Mouse (Mus musculus) hindbrain, embryonic 11.5 days (tissue): ENCODE data around the gene Sytl4. TPM values are rescaled to one million over a fixed set of nuclear protein-coding genes. Genes with fewer than 3 reads are reported as not detected.
A peak's percentile ranks its signal among the peaks of the same experiment; 100 is the strongest.

Experiments
- ATAC-seq: fragments of 200-750 bp; cut with Nextera tagmentation; 2 replicates; pipeline ENCODE4 v1.8.0; 2017; ENCODE audit warnings: mild to moderate bottlenecking, moderate TSS enrichment, moderate library complexity; ENCODE audit not compliant: low FRiP score
- DNase-seq: peaks from one replicate; pipeline ENCODE4 v3.0.0-alpha.2; 2015; ENCODE audit warnings: low spot score
- H3K27ac ChIP-seq: fragments of 300-500 bp; sonication (generic); 2 replicates; pipeline ENCODE4 v1.5.1; 2014; ENCODE audit warnings: mild to moderate bottlenecking, low read depth, low read length
- H3K27me3 ChIP-seq: fragments of 300-500 bp; sonication (generic); 2 replicates; pipeline ENCODE4 v1.6.1; 2014; ENCODE audit warnings: mild to moderate bottlenecking, low read length, moderate library complexity, mixed read lengths; ENCODE audit not compliant: control insufficient read depth, insufficient read depth
- H3K36me3 ChIP-seq: fragments of 300-500 bp; sonication (generic); 2 replicates; pipeline ENCODE4 v1.6.1; 2014; ENCODE audit warnings: mild to moderate bottlenecking, low read length, moderate library complexity, mixed read lengths; ENCODE audit not compliant: control insufficient read depth, insufficient read depth
- H3K4me1 ChIP-seq: fragments of 300-500 bp; sonication (generic); replicated peaks from 2 replicates; pipeline ENCODE4 v1.6.1; 2014; ENCODE audit warnings: low read length, mixed read lengths; ENCODE audit not compliant: control insufficient read depth, insufficient read depth
- H3K4me2 ChIP-seq: fragments of 300-500 bp; sonication (generic); replicated peaks from 2 replicates; pipeline ENCODE4 v1.6.1; 2014; ENCODE audit warnings: mild to moderate bottlenecking, low read depth, low read length
- H3K4me3 ChIP-seq: fragments of 300-500 bp; sonication (generic); 2 replicates; pipeline ENCODE4 v1.5.1; 2014; ENCODE audit warnings: low read depth, low read length
- H3K9ac ChIP-seq: fragments of 300-500 bp; sonication (generic); 2 replicates; pipeline ENCODE4 v1.6.1; 2014; ENCODE audit warnings: low read depth, low read length
- H3K9me3 ChIP-seq: fragments of 300-500 bp; sonication (generic); 2 replicates; pipeline ENCODE4 v1.6.1; 2016; ENCODE audit warnings: low read length; ENCODE audit not compliant: control insufficient read depth
- WGBS: fragments of 180-500 bp; shearing (Covaris S2); extraction: QIAGEN DNeasy Blood & Tissue Kit; methylation state at CpG from one replicate; pipeline ENCODE4 v1.1.7; 2014; 5-methylcytosine and 5-hydroxymethylcytosine counted together
- polyA plus RNA-seq: library from polyadenylated mRNA; unstranded; fragments of >200 nt; fragmentation: Nextera tagmentation; extraction: Ambion mirVana; gene quantifications from 2 replicates; pipeline ENCODE4 v1.2.1, GENCODE M21; 2014

Gene Sytl4
- polyA plus RNA-seq, 1 experiment from 2014 or later = 1.8 TPM

DNA sequence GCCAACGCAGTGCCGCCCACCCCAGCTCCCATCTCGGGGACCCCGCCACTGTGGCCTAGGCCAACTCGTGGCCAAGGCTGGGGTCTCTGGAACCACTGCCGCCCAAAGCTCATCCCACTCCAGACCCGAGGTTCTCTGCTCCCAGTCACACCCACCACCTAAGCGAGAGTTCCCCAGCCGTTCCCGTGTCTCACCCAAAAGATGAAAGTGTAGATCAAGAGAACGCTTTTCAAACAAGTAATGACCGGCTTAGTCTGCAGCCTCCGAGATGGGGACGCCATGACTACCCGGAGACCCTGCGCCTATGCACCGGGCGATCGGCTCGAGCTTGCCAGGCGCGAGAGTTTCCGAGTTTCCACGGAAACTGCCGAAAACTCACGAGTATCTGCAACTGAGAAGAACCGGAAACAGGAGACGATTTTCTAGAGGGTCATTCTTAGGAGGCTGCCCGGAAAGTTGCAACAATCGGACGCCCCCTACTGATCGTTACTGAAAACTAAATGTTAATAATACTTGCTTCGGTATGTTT is 83.5 kb downstream of the Sytl4 start, which contains the start of gene Tspan6:
Gene Tspan6, minus strand, starts transcription at position 416 of the 529 bp plus-strand sequence.
- H3K27me3 ChIP-seq = no peaks in the 10 kb centered on the region
- 16% methylated on average over 33 of the region's 33 CpGs for WGBS
- H3K4me1 ChIP-seq = no peaks in the 10 kb centered on the region
- no peaks in the 10 kb centered on the region for H3K36me3 ChIP-seq
- peak; percentile 98 for ATAC-seq
- peak within 1 kb of the TSS; percentile 53; the same call in 1 of the 2 replicates for H3K27ac ChIP-seq
- DNase-seq = peak; percentile 87
- no peaks in the 10 kb centered on the region for H3K9me3 ChIP-seq
- H3K4me3 ChIP-seq = peak within 1 kb of the TSS; percentile 43
- peak within 1 kb of the TSS; percentile 43 for H3K4me2 ChIP-seq
- H3K9ac ChIP-seq = peak within 1 kb of the TSS; percentile 75

DNA sequence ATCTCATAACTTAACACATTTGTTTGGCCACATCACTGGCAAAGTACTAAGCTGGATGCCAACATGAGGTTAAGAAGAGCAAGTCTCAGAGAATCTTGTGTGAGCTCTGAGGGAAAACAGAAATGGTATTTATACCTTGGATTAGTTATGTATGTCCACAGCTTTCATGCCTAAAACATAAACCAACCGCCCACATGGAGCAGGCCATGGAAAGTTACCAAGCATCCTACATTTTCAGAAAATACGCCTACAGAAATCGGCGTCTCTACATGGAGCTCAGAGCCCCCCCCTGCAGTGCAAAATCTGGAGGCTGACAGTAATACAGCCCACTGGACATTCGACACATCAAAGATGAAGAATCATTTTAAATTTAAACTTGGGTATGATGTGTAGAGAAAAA is 93.5 kb downstream of the Sytl4 start:
- DNase-seq (no peak), ATAC-seq (no peak)
- H3K27ac ChIP-seq = no peak overlapping the region
- H3K4me2 ChIP-seq = no peak overlapping the region
- no peaks in the 10 kb centered on the region for H3K36me3 ChIP-seq
- H3K4me1 ChIP-seq = no peaks in the 10 kb centered on the region
- H3K4me3 ChIP-seq = no peak overlapping the region
- no peak overlapping the region for H3K9ac ChIP-seq
- no peaks in the 10 kb centered on the region for H3K27me3 ChIP-seq
- H3K9me3 ChIP-seq = no peaks in the 10 kb centered on the region
- WGBS = 93% methylated on average over 5 of the region's 5 CpGs

DNA sequence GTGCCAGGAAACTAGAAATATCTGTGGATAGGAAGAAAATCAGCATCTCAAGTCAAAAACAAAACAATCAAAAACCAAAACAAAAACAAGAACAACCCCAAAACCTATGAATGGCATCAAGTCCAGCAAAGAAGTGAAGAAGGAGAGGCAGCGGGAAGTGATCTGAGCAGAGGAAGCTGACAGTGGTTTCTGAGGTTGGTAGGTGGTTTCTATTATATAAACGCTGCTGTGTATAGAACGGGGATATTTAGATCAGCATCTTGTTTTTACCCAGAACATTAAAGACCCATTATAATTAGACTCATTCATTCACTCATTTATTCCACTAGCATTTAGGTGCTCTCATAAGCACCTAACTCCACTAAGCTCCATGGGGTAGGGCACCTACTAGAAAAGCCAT is 94.3 kb downstream of the Sytl4 start:
- 96% methylated on average over 3 of the region's 3 CpGs for WGBS

More for the DNA sequence above, 94.3 kb downstream of the Sytl4 start:
- Histone ChIP-seq H3K9ac (no peak overlapping the region), H3K4me2 (no peak overlapping the region), H3K36me3 (no peaks in the 10 kb centered on the region), H3K4me3 (no peak overlapping the region), H3K4me1 (no peaks in the 10 kb centered on the region), H3K9me3 (no peaks in the 10 kb centered on the region), H3K27ac (no peak overlapping the region), H3K27me3 (no peaks in the 10 kb centered on the region)
- ATAC-seq (no peak), DNase-seq (no peak)

Other genes starting within 250 kb of the Sytl4 start
- 1.8 and 2.6 TPM in 2 replicates for gene Tnmd, start 130.8 kb downstream of the Sytl4 start, polyA plus RNA-seq
- 218 and 224 TPM in 2 replicates for gene Tspan6, start 83.4 kb downstream of the Sytl4 start, polyA plus RNA-seq
- 1.0 and 1.4 TPM in 2 replicates for gene Srpx2, start 73.4 kb downstream of the Sytl4 start, polyA plus RNA-seq
- gene Cstf2, start 77.4 kb upstream of the Sytl4 start, polyA plus RNA-seq = 66.7 and 71.3 TPM in 2 replicates
- gene Xkrx, start 180.3 kb upstream of the Sytl4 start, polyA plus RNA-seq = 0.11 TPM in 1 of 2 replicates, not detected in the other
- gene Arl13a, start 205.7 kb upstream of the Sytl4 start, polyA plus RNA-seq = not detected in 2 replicates
- gene Nox1, start 240.1 kb upstream of the Sytl4 start, polyA plus RNA-seq = 0.11 TPM in 1 of 2 replicates, not detected in the other